Mouse (Mus musculus) MEL (cell line): ENCODE data around the gene Ergic1.

Experiments used
- CTCF ChIP-seq, 3 experiments: IDR thresholded peaks in 2 of 3; conservative IDR thresholded peaks in 1 of 3; 2 replicates each; pipeline ENCODE4 v1.5.1; 2011 to 2012; ENCODE audit warnings: low read length in 3 of 3, low read depth in 2 of 3, mild to moderate bottlenecking in 2 of 3, improper control_type of control experiment in 1 of 3, inconsistent platforms in 1 of 3, mixed read lengths in 1 of 3, moderate library complexity in 1 of 3; ENCODE audit not compliant: control insufficient read depth in 1 of 3, insufficient read depth in 1 of 3, poor library complexity in 1 of 3, severe bottlenecking in 1 of 3
- E2F4 ChIP-seq: IDR thresholded peaks from 2 replicates; pipeline ENCODE4 v1.6.1; 2011; ENCODE audit warnings: low read depth, low read length, improper control_type of control experiment, borderline replicate concordance
- GABPA ChIP-seq: IDR thresholded peaks from 2 replicates; pipeline ENCODE4 v1.6.1; 2012; ENCODE audit warnings: low read depth, mild to moderate bottlenecking, inconsistent platforms, low read length, improper control_type of control experiment, moderate library complexity
- GATA1 ChIP-seq: IDR thresholded peaks from 2 replicates; pipeline ENCODE4 v1.6.1; 2011; ENCODE audit warnings: low read depth, low read length, improper control_type of control experiment
- KAT2A ChIP-seq: conservative IDR thresholded peaks from 2 replicates; pipeline ENCODE4 v1.6.1; 2012; ENCODE audit warnings: low read depth, low read length, improper control_type of control experiment, inconsistent platforms
- POLR2A ChIP-seq, 2 experiments: IDR thresholded peaks; 2 replicates each; pipeline ENCODE4 v1.6.1; 2011 to 2012; ENCODE audit warnings: low read length in 2 of 2, mild to moderate bottlenecking in 2 of 2, control low read depth in 1 of 2, improper control_type of control experiment in 1 of 2, low read depth in 1 of 2, moderate library complexity in 1 of 2; ENCODE audit not compliant: control insufficient read depth in 1 of 2, insufficient read depth in 1 of 2, poor library complexity in 1 of 2
- ZNF384 ChIP-seq: IDR thresholded peaks from 2 replicates; pipeline ENCODE4 v1.6.1; 2012; ENCODE audit warnings: low read depth, mild to moderate bottlenecking, inconsistent platforms, low read length, improper control_type of control experiment

DNA sequence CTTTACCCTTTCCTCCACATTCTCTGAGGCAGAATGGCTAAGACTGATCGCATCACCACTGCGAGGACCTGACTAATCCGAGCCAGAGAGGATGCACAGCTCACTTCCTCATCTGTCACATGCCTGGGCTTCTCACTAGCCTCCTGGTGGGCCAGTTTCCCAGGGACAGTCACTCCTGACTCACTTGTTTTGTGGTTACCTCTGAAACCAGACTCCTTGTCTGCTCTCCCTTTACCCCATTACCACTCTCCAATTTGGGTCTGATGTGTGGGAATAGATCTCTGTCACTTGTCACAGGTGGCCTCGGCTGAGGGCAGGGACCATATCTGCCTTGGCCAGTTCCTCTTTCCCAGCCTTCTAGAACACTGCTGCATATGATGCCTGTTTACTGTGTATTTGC is 44.3 kb downstream of the Ergic1 start:
- no peak for TF ChIP-seq POLR2A (IDR thresholded peaks at IDR 0.05; ENCODE audit: control insufficient read depth in 1 of 2, insufficient read depth in 1 of 2, low read depth in 1 of 2, low read length in 2 of 2, poor library complexity in 1 of 2)
- no peak for TF ChIP-seq CTCF (IDR thresholded peaks at IDR 0.05 in 2 of 3, conservative IDR thresholded peaks at IDR 0.05 in 1 of 3; ENCODE audit: control insufficient read depth in 1 of 3, insufficient read depth in 1 of 3, low read depth in 2 of 3, low read length in 3 of 3, poor library complexity in 1 of 3, severe bottlenecking in 1 of 3)
- TF ChIP-seq KAT2A: no peak
- TF ChIP-seq E2F4: no peak
- no peak for TF ChIP-seq GABPA
- TF ChIP-seq GATA1: 0 out of 2 replicates have a peak, but pooled peaks have one; percentile 19
- no peak for TF ChIP-seq ZNF384
